Mouse (Mus musculus) hindbrain, embryonic 12.5 days (tissue): ENCODE results near the gene Spsb1. TPM values are rescaled to one million over a fixed set of nuclear protein-coding genes. Genes with fewer than 3 reads are reported as not detected.
A peak's percentile ranks its signal among the peaks of the same experiment; 100 is the strongest.

Experiments
- ATAC-seq: fragments of 200-750 bp; cut with Nextera tagmentation; 2 replicates; pipeline ENCODE4 v1.8.0; 2017; ENCODE audit warnings: moderate TSS enrichment; ENCODE audit not compliant: low FRiP score
- H3K27ac ChIP-seq: fragments of 300-500 bp; sonication (generic); 2 replicates; pipeline ENCODE4 v1.5.1; 2016; ENCODE audit warnings: mild to moderate bottlenecking
- H3K27me3 ChIP-seq: fragments of 300-500 bp; sonication (generic); 2 replicates; pipeline ENCODE4 v1.6.1; 2016; ENCODE audit warnings: mild to moderate bottlenecking
- H3K36me3 ChIP-seq: fragments of 300-500 bp; sonication (generic); 2 replicates; pipeline ENCODE4 v1.6.1; 2016; ENCODE audit warnings: mild to moderate bottlenecking
- H3K4me1 ChIP-seq: fragments of 300-500 bp; sonication (generic); 2 replicates; pipeline ENCODE4 v1.6.1; 2016
- H3K4me2 ChIP-seq: fragments of 300-500 bp; sonication (generic); replicated peaks from 2 replicates; pipeline ENCODE4 v1.6.1; 2016; ENCODE audit warnings: mild to moderate bottlenecking
- H3K4me3 ChIP-seq: fragments of 300-500 bp; sonication (generic); 2 replicates; pipeline ENCODE4 v1.5.1; 2016; ENCODE audit warnings: mild to moderate bottlenecking
- H3K9ac ChIP-seq: fragments of 300-500 bp; sonication (generic); 2 replicates; pipeline ENCODE4 v1.6.1; 2016; ENCODE audit warnings: mild to moderate bottlenecking, moderate library complexity
- H3K9me3 ChIP-seq: fragments of 300-500 bp; sonication (generic); replicated peaks from 2 replicates; pipeline ENCODE4 v1.6.1; 2016; ENCODE audit warnings: mild to moderate bottlenecking
- WGBS: fragments of 180-500 bp; shearing (Covaris S2); methylation state at CpG from one replicate; pipeline ENCODE4 v1.1.7; 2016; 5-methylcytosine and 5-hydroxymethylcytosine counted together
- polyA plus RNA-seq: library from polyadenylated mRNA; unstranded; fragments of >200 nt; fragmentation: Nextera tagmentation; extraction: Ambion mirVana; gene quantifications from 2 replicates; pipeline ENCODE4 v1.2.1, GENCODE M21; 2016

The Spsb1 gene
- polyA plus RNA-seq, 1 experiment from 2014 or later = 15.5 TPM

- H3K27ac ChIP-seq = no peak overlapping the region
- H3K27me3 ChIP-seq = peaks cover 3% of the 10 kb centered on the region; the same call in 1 of the 2 replicates
- H3K4me2 ChIP-seq = no peak overlapping the region
- no peaks in the 10 kb centered on the region for H3K9me3 ChIP-seq
- H3K4me1 ChIP-seq = peaks cover 17% of the 10 kb centered on the region
- WGBS = 89% methylated on average over 10 of the region's 10 CpGs
- ATAC-seq = no peak
- no peak overlapping the region for H3K9ac ChIP-seq
- H3K4me3 ChIP-seq = no peak overlapping the region
- peaks cover 6% of the 10 kb centered on the region; the same call in 1 of the 2 replicates for H3K36me3 ChIP-seq
These were observed 49.4 kb downstream of the Spsb1 start for GRCm38 (mm10) chr4:149905302-149905974.

GRCm38 (mm10) chr4:149903026-149903425 is 51.8 kb downstream of the Spsb1 start:
- no peak overlapping the region for H3K27ac ChIP-seq
- no peaks in the 10 kb centered on the region for H3K9me3 ChIP-seq
- H3K4me1 ChIP-seq = peaks cover 15% of the 10 kb centered on the region
- H3K9ac ChIP-seq = no peak overlapping the region
- WGBS = 52% methylated on average over 5 of the region's 5 CpGs
- no peak overlapping the region for H3K4me3 ChIP-seq
- no peak overlapping the region for H3K4me2 ChIP-seq
- no peak for ATAC-seq
- peaks cover 7% of the 10 kb centered on the region; the same call in 1 of the 2 replicates for H3K36me3 ChIP-seq
- peaks cover 3% of the 10 kb centered on the region; the same call in 1 of the 2 replicates for H3K27me3 ChIP-seq

GRCm38 (mm10) chr4:149901349-149901782 is 53.5 kb downstream of the Spsb1 start:
- no peaks in the 10 kb centered on the region for H3K9me3 ChIP-seq
- no peak overlapping the region for H3K4me2 ChIP-seq
- H3K27ac ChIP-seq = no peak overlapping the region
- ATAC-seq = no peak
- 0 out of 2 replicates have a peak, but pooled peaks cover 3% of the 10 kb centered on the region for H3K27me3 ChIP-seq
- H3K4me3 ChIP-seq = no peak overlapping the region
- 63% methylated on average over 3 of the region's 3 CpGs for WGBS
- H3K4me1 ChIP-seq = 0 out of 2 replicates have a peak, but pooled peaks cover 5% of the 10 kb centered on the region
- no peak overlapping the region for H3K9ac ChIP-seq
- peaks cover 9% of the 10 kb centered on the region; the same call in 1 of the 2 replicates for H3K36me3 ChIP-seq

- Histone ChIP-seq H3K27ac (no peak overlapping the region), H3K9ac (no peak overlapping the region), H3K27me3 (no peaks in the 10 kb centered on the region), H3K4me2 (no peak overlapping the region), H3K36me3 (0 out of 2 replicates have a peak, but pooled peaks cover 4% of the 10 kb centered on the region), H3K4me3 (no peak overlapping the region), H3K9me3 (no peaks in the 10 kb centered on the region), H3K4me1 (peaks cover 39% of the 10 kb centered on the region)
- no peak for ATAC-seq
- WGBS = 93% methylated on average over 13 of the region's 13 CpGs
These were observed 57.1 kb downstream of the Spsb1 start for GRCm38 (mm10) chr4:149897661-149898260.

GRCm38 (mm10) chr4:149896024-149896538 is 58.8 kb downstream of the Spsb1 start:
- H3K27me3 ChIP-seq = no peaks in the 10 kb centered on the region
- ATAC-seq = no peak
- 80% methylated on average over 12 of the region's 12 CpGs for WGBS
- peaks cover 41% of the 10 kb centered on the region for H3K4me1 ChIP-seq
- H3K4me2 ChIP-seq = no peak overlapping the region
- H3K36me3 ChIP-seq = 0 out of 2 replicates have a peak, but pooled peaks cover 4% of the 10 kb centered on the region
- no peak overlapping the region for H3K27ac ChIP-seq
- H3K9ac ChIP-seq = no peak overlapping the region
- no peak overlapping the region for H3K4me3 ChIP-seq
- no peaks in the 10 kb centered on the region for H3K9me3 ChIP-seq

- H3K4me2 ChIP-seq = no peak overlapping the region
- 63% methylated on average over 7 of the region's 7 CpGs for WGBS
- no peak overlapping the region for H3K4me3 ChIP-seq
- peaks cover 50% of the 10 kb centered on the region for H3K4me1 ChIP-seq
- H3K9ac ChIP-seq = no peak overlapping the region
- H3K27me3 ChIP-seq = no peaks in the 10 kb centered on the region
- ATAC-seq = no peak
- no peaks in the 10 kb centered on the region for H3K9me3 ChIP-seq
- 0 out of 2 replicates have a peak, but pooled peaks cover 4% of the 10 kb centered on the region for H3K36me3 ChIP-seq
- peak overlapping the region; percentile 84; the same call in 1 of the 2 replicates for H3K27ac ChIP-seq
These were observed 59.6 kb downstream of the Spsb1 start for GRCm38 (mm10) chr4:149895226-149895625.

GRCm38 (mm10) chr4:149894300-149894699 is 60.5 kb downstream of the Spsb1 start:
- peak overlapping the region; percentile 84 for H3K27ac ChIP-seq
- H3K9me3 ChIP-seq = no peaks in the 10 kb centered on the region
- H3K4me1 ChIP-seq = peaks cover 58% of the 10 kb centered on the region
- H3K4me3 ChIP-seq = no peak overlapping the region
- 0 out of 2 replicates have a peak, but pooled peaks cover 4% of the 10 kb centered on the region for H3K36me3 ChIP-seq
- no peak for ATAC-seq
- no peak overlapping the region for H3K4me2 ChIP-seq
- no peaks in the 10 kb centered on the region for H3K27me3 ChIP-seq
- 75% methylated on average over 7 of the region's 7 CpGs for WGBS
- H3K9ac ChIP-seq = no peak overlapping the region

GRCm38 (mm10) chr4:149893611-149894151 is 61.2 kb downstream of the Spsb1 start:
- Histone ChIP-seq H3K4me3 (no peak overlapping the region), H3K9me3 (no peaks in the 10 kb centered on the region), H3K4me2 (no peak overlapping the region), H3K9ac (no peak overlapping the region), H3K27ac (peak overlapping the region; percentile 84), H3K36me3 (0 out of 2 replicates have a peak, but pooled peaks cover 4% of the 10 kb centered on the region), H3K4me1 (peaks cover 64% of the 10 kb centered on the region), H3K27me3 (no peaks in the 10 kb centered on the region)
- 18% methylated on average over 11 of the region's 11 CpGs for WGBS
- ATAC-seq = peak; percentile 70

GRCm38 (mm10) chr4:149891172-149891960 is 63.5 kb downstream of the Spsb1 start:
- no peak for ATAC-seq
- H3K27ac ChIP-seq = peak overlapping the region; percentile 62; the same call in 1 of the 2 replicates
- H3K36me3 ChIP-seq = no peaks in the 10 kb centered on the region
- no peaks in the 10 kb centered on the region for H3K9me3 ChIP-seq
- 86% methylated on average over 5 of the region's 5 CpGs for WGBS
- H3K9ac ChIP-seq = no peak overlapping the region
- H3K4me3 ChIP-seq = no peak overlapping the region
- no peak overlapping the region for H3K4me2 ChIP-seq
- no peaks in the 10 kb centered on the region for H3K27me3 ChIP-seq
- peaks cover 72% of the 10 kb centered on the region for H3K4me1 ChIP-seq

- ATAC-seq = no peak
- Histone ChIP-seq H3K4me2 (no peak overlapping the region), H3K4me3 (no peak overlapping the region), H3K27me3 (no peaks in the 10 kb centered on the region), H3K36me3 (no peaks in the 10 kb centered on the region), H3K9ac (no peak overlapping the region), H3K4me1 (peaks cover 68% of the 10 kb centered on the region), H3K27ac (peak overlapping the region; percentile 62), H3K9me3 (no peaks in the 10 kb centered on the region)
- WGBS = 57% methylated on average over 8 of the region's 8 CpGs
These were observed 64.3 kb downstream of the Spsb1 start for GRCm38 (mm10) chr4:149890551-149890950.

- H3K27ac ChIP-seq = peak overlapping the region; percentile 62; the same call in 1 of the 2 replicates
- no peak overlapping the region for H3K9ac ChIP-seq
- no peaks in the 10 kb centered on the region for H3K36me3 ChIP-seq
- no peak overlapping the region for H3K4me2 ChIP-seq
- H3K4me1 ChIP-seq = peaks cover 61% of the 10 kb centered on the region
- no peak overlapping the region for H3K4me3 ChIP-seq
- ATAC-seq = no peak
- WGBS = 30% methylated on average over 13 of the region's 13 CpGs
- no peaks in the 10 kb centered on the region for H3K27me3 ChIP-seq
- no peaks in the 10 kb centered on the region for H3K9me3 ChIP-seq
These were observed 65.0 kb downstream of the Spsb1 start for GRCm38 (mm10) chr4:149889851-149890250.
